Mouse (Mus musculus): ENCODE measurements at regions not wholly inside any gene's neighbourhood (a gene's known extent, or its start where the extent isn't known, plus 50 kb on each side); places are given as distances from the start of the nearest gene placed in this dataset.

DNA sequence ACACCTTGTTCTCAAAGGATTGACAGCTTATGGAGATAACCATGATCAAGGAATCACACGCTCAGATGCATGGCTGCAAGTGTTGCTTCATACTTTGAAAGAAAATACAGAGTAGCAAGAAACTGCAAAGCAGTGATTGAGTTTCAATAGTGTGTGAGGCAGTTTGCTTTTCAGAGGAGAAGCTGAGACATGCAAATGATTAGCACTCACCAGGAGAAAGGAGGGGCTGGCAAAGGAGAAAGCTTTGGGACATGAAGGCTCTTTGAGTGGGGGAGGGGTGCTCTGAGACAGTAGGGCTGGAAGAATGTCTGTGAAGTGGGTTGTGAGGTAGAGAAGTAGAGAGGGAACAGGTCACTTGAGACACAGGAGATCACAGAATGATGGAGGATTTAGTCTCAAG, 238.7 kb upstream of the Fggy start:
- no peaks in the 10 kb centered on the region; the same call in 1 of the 2 replicates for H3K27me3 ChIP-seq (ENCODE audit: insufficient read depth, low read length)
- no peaks in the 10 kb centered on the region for H3K9me3 ChIP-seq (replicated peaks)
- no peak for ATAC-seq (ENCODE audit: extremely low read depth, insufficient number of reproducible peaks, low FRiP score, poor library complexity, severe bottlenecking)
- H3K4me3 ChIP-seq (ENCODE audit: low read depth, low read length), result no peak overlapping the region
- no peak for TF ChIP-seq TAL1 (conservative IDR thresholded peaks at IDR 0.05; ENCODE audit: low read depth, low read length)
- TF ChIP-seq CTCF (IDR thresholded peaks at IDR 0.05; ENCODE audit: low read depth, low read length), result no peak
- TF ChIP-seq GATA2 (IDR thresholded peaks at IDR 0.05; ENCODE audit: borderline replicate concordance, low read depth, low read length), result no peak
- TF ChIP-seq GATA1 (IDR thresholded peaks at IDR 0.05; ENCODE audit: borderline replicate concordance, low read length), result no peak
- TF ChIP-seq POLR2AphosphoS5 (IDR thresholded peaks at IDR 0.05; ENCODE audit: insufficient replicate concordance, low read depth, low read length), result no peak
- no peaks in the 10 kb centered on the region for H3K4me1 ChIP-seq (ENCODE audit: insufficient read depth, low read depth, low read length)
- H3K36me3 ChIP-seq (replicated peaks), result no peaks in the 10 kb centered on the region
- no peak for DNase-seq (ENCODE audit: low spot score)

GRCm38 (mm10) chr4:95319036-95319435, 238.3 kb upstream of the Fggy start:
- Histone ChIP-seq H3K9me3 (replicated peaks) (no peaks in the 10 kb centered on the region), H3K36me3 (replicated peaks) (no peaks in the 10 kb centered on the region), H3K27me3 (ENCODE audit: insufficient read depth, low read length) (no peaks in the 10 kb centered on the region; the same call in 1 of the 2 replicates), H3K4me3 (ENCODE audit: low read depth, low read length) (no peak overlapping the region), H3K4me1 (ENCODE audit: insufficient read depth, low read depth, low read length) (no peaks in the 10 kb centered on the region)
- TF ChIP-seq GATA1 (IDR thresholded peaks at IDR 0.05; ENCODE audit: borderline replicate concordance, low read length), result no peak
- TF ChIP-seq GATA2 (IDR thresholded peaks at IDR 0.05; ENCODE audit: borderline replicate concordance, low read depth, low read length), result no peak
- TF ChIP-seq TAL1 (conservative IDR thresholded peaks at IDR 0.05; ENCODE audit: low read depth, low read length), result no peak
- no peak for TF ChIP-seq CTCF (IDR thresholded peaks at IDR 0.05; ENCODE audit: low read depth, low read length)
- no peak for TF ChIP-seq POLR2AphosphoS5 (IDR thresholded peaks at IDR 0.05; ENCODE audit: insufficient replicate concordance, low read depth, low read length)
- DNase-seq (ENCODE audit: low spot score), result no peak
- ATAC-seq (ENCODE audit: extremely low read depth, insufficient number of reproducible peaks, low FRiP score, poor library complexity, severe bottlenecking), result no peak

- ATAC-seq (ENCODE audit: extremely low read depth, insufficient number of reproducible peaks, low FRiP score, poor library complexity, severe bottlenecking), result no peak
- no peak for TF ChIP-seq CTCF (IDR thresholded peaks at IDR 0.05; ENCODE audit: low read depth, low read length)
- TF ChIP-seq TAL1 (conservative IDR thresholded peaks at IDR 0.05; ENCODE audit: low read depth, low read length), result no peak
- TF ChIP-seq POLR2AphosphoS5 (IDR thresholded peaks at IDR 0.05; ENCODE audit: insufficient replicate concordance, low read depth, low read length), result no peak
- no peak for TF ChIP-seq GATA1 (IDR thresholded peaks at IDR 0.05; ENCODE audit: borderline replicate concordance, low read length)
- Histone ChIP-seq H3K4me1 (ENCODE audit: insufficient read depth, low read depth, low read length) (no peaks in the 10 kb centered on the region), H3K27me3 (ENCODE audit: insufficient read depth, low read length) (no peaks in the 10 kb centered on the region), H3K36me3 (replicated peaks) (no peaks in the 10 kb centered on the region), H3K9me3 (replicated peaks) (no peaks in the 10 kb centered on the region), H3K4me3 (ENCODE audit: low read depth, low read length) (no peak overlapping the region)
- no peak for DNase-seq (ENCODE audit: low spot score)
Measured at GRCm38 (mm10) chr4:95325861-95326260, 231.4 kb upstream of the Fggy start.

DNA sequence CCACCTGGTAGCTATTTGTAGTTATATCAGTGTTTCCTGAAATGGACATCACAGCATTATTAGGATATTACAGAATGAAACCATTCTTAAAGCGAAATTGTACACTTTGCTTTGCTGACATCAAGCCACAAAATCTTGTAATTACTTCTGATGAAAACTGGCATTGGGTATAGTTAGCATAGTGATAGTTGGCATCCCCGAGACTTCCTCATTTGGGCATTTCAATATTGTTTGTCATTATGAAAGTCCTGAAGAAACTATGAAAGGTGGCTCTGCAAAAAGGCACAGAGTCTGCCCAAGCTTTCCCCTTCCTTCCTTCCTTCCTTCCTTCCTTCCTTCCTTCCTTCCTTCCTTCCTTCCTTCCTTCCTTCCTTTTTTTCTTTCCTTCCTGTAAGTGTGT, 217.5 kb upstream of the Fggy start:
- no peak overlapping the region for H3K4me3 ChIP-seq (ENCODE audit: low read depth, low read length)
- TF ChIP-seq CTCF (IDR thresholded peaks at IDR 0.05; ENCODE audit: low read depth, low read length), result no peak
- TF ChIP-seq TAL1 (conservative IDR thresholded peaks at IDR 0.05; ENCODE audit: low read depth, low read length), result no peak
- no peak for TF ChIP-seq GATA2 (IDR thresholded peaks at IDR 0.05; ENCODE audit: borderline replicate concordance, low read depth, low read length)
- TF ChIP-seq GATA1 (IDR thresholded peaks at IDR 0.05; ENCODE audit: borderline replicate concordance, low read length), result no peak
- TF ChIP-seq POLR2AphosphoS5 (IDR thresholded peaks at IDR 0.05; ENCODE audit: insufficient replicate concordance, low read depth, low read length), result no peak
- ATAC-seq (ENCODE audit: extremely low read depth, insufficient number of reproducible peaks, low FRiP score, poor library complexity, severe bottlenecking) (no peak), DNase-seq (ENCODE audit: low spot score) (no peak)
- H3K36me3 ChIP-seq (replicated peaks), result no peaks in the 10 kb centered on the region
- H3K4me1 ChIP-seq (ENCODE audit: insufficient read depth, low read depth, low read length), result no peaks in the 10 kb centered on the region
- H3K27me3 ChIP-seq (ENCODE audit: insufficient read depth, low read length), result no peaks in the 10 kb centered on the region
- no peaks in the 10 kb centered on the region for H3K9me3 ChIP-seq (replicated peaks)

DNA sequence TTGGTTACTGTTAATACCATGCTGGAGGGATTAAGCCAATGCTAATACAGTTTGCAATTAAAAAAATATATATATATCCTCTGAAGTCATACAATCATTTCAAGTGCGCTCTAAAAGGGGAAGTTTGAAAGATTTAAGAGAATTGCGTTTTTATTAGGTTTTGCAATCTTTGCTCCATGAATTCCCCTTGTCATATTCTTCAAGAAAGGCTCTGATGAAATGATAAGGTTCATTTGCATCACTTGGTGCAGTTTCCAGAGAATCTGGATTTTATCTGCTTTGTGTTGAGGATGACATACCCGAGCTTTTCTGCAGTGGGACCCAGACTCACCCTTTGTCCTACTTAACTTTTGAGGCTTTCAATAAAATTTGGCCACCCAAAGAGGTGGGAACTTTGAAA, 216.4 kb upstream of the Fggy start:
- Histone ChIP-seq H3K4me3 (ENCODE audit: low read depth, low read length) (no peak overlapping the region), H3K4me1 (ENCODE audit: insufficient read depth, low read depth, low read length) (no peaks in the 10 kb centered on the region), H3K36me3 (replicated peaks) (no peaks in the 10 kb centered on the region), H3K27me3 (ENCODE audit: insufficient read depth, low read length) (no peaks in the 10 kb centered on the region), H3K9me3 (replicated peaks) (no peaks in the 10 kb centered on the region)
- DNase-seq (ENCODE audit: low spot score), result no peak
- no peak for ATAC-seq (ENCODE audit: extremely low read depth, insufficient number of reproducible peaks, low FRiP score, poor library complexity, severe bottlenecking)
- no peak for TF ChIP-seq CTCF (IDR thresholded peaks at IDR 0.05; ENCODE audit: low read depth, low read length)
- no peak for TF ChIP-seq POLR2AphosphoS5 (IDR thresholded peaks at IDR 0.05; ENCODE audit: insufficient replicate concordance, low read depth, low read length)
- no peak for TF ChIP-seq TAL1 (conservative IDR thresholded peaks at IDR 0.05; ENCODE audit: low read depth, low read length)
- no peak for TF ChIP-seq GATA2 (IDR thresholded peaks at IDR 0.05; ENCODE audit: borderline replicate concordance, low read depth, low read length)
- no peak for TF ChIP-seq GATA1 (IDR thresholded peaks at IDR 0.05; ENCODE audit: borderline replicate concordance, low read length)

- H3K4me3 ChIP-seq (ENCODE audit: low read depth, low read length), result no peak overlapping the region
- H3K36me3 ChIP-seq (replicated peaks), result no peaks in the 10 kb centered on the region
- TF ChIP-seq TAL1 (conservative IDR thresholded peaks at IDR 0.05; ENCODE audit: low read depth, low read length) (no peak), GATA1 (IDR thresholded peaks at IDR 0.05; ENCODE audit: borderline replicate concordance, low read length) (no peak), POLR2AphosphoS5 (IDR thresholded peaks at IDR 0.05; ENCODE audit: insufficient replicate concordance, low read depth, low read length) (no peak), GATA2 (IDR thresholded peaks at IDR 0.05; ENCODE audit: borderline replicate concordance, low read depth, low read length) (no peak)
- no peaks in the 10 kb centered on the region for H3K4me1 ChIP-seq (ENCODE audit: insufficient read depth, low read depth, low read length)
- no peak for ATAC-seq (ENCODE audit: extremely low read depth, insufficient number of reproducible peaks, low FRiP score, poor library complexity, severe bottlenecking)
- H3K27me3 ChIP-seq (ENCODE audit: insufficient read depth, low read length), result no peaks in the 10 kb centered on the region
- H3K9me3 ChIP-seq (replicated peaks), result no peaks in the 10 kb centered on the region
- no peak for DNase-seq (ENCODE audit: low spot score)
Measured at GRCm38 (mm10) chr4:95346722-95347197, 210.5 kb upstream of the Fggy start.

Data from G1E (cell line).